Mouse (Mus musculus): ENCODE data around the gene Lrrc23. TPM values are rescaled to one million over a fixed set of nuclear protein-coding genes. Genes with fewer than 3 reads are reported as not detected.
A peak's percentile ranks its signal among the peaks of the same experiment; 100 is the strongest.
"Not testable (repeated sequence)": the region's sequence is repeated elsewhere in the genome, so short reads cannot be mapped to it uniquely, and the experiment has no call there.

The Lrrc23 gene
- polyA plus RNA-seq, 1 experiment from 2014 or later = 4.8 TPM

- 0% methylated on average over 18 of the region's 18 CpGs for WGBS
- H3K9ac ChIP-seq = peak overlapping the region; percentile 81
- peak; percentile 76 for ATAC-seq (ENCODE audit: low FRiP score, low read depth)
- no peaks in the 10 kb centered on the region for H3K9me3 ChIP-seq
- peaks cover 46% of the 10 kb centered on the region for H3K4me1 ChIP-seq (replicated peaks)
- H3K27ac ChIP-seq (replicated peaks) = peak overlapping the region; percentile 90
- peak overlapping the region; percentile 72 for H3K4me2 ChIP-seq
- peak overlapping the region; percentile 70 for H3K4me3 ChIP-seq
- H3K36me3 ChIP-seq = peaks cover 32% of the 10 kb centered on the region
- H3K27me3 ChIP-seq = no peaks in the 10 kb centered on the region
Observed at GRCm38 (mm10) chr6:124813496-124813895, 34.0 kb upstream of the Lrrc23 start.

GRCm38 (mm10) chr6:124812848-124813247 lies 33.3 kb upstream of the Lrrc23 start:
- WGBS = 22% methylated on average over 9 of the region's 9 CpGs
- H3K36me3 ChIP-seq = peaks cover 25% of the 10 kb centered on the region
- peak overlapping the region; percentile 90 for H3K27ac ChIP-seq (replicated peaks)
- H3K4me1 ChIP-seq (replicated peaks) = peaks cover 53% of the 10 kb centered on the region
- H3K9ac ChIP-seq = peak overlapping the region; percentile 81
- no peaks in the 10 kb centered on the region for H3K9me3 ChIP-seq
- H3K4me3 ChIP-seq = peak overlapping the region; percentile 70
- peak overlapping the region; percentile 72 for H3K4me2 ChIP-seq
- no peaks in the 10 kb centered on the region for H3K27me3 ChIP-seq
- no peak for ATAC-seq (ENCODE audit: low FRiP score, low read depth)

GRCm38 (mm10) chr6:124811701-124812560 lies 32.4 kb upstream of the Lrrc23 start:
- Histone ChIP-seq H3K9ac (no peak overlapping the region; the same call in 1 of the 2 replicates), H3K27ac (replicated peaks) (no peak overlapping the region), H3K4me3 (peak overlapping the region; percentile 70; the same call in 1 of the 2 replicates), H3K36me3 (peaks cover 16% of the 10 kb centered on the region), H3K27me3 (no peaks in the 10 kb centered on the region), H3K9me3 (no peaks in the 10 kb centered on the region), H3K4me1 (replicated peaks) (peaks cover 53% of the 10 kb centered on the region), H3K4me2 (peak overlapping the region; percentile 72)
- WGBS = 83% methylated on average over 24 of the region's 24 CpGs
- ATAC-seq (ENCODE audit: low FRiP score, low read depth) = no peak

GRCm38 (mm10) chr6:124811403-124811665 lies 31.8 kb upstream of the Lrrc23 start:
- Histone ChIP-seq H3K27me3 (no peaks in the 10 kb centered on the region), H3K9ac (no peak overlapping the region), H3K9me3 (no peaks in the 10 kb centered on the region), H3K4me3 (no peak overlapping the region), H3K36me3 (peaks cover 10% of the 10 kb centered on the region), H3K27ac (replicated peaks) (no peak overlapping the region), H3K4me2 (no peak overlapping the region), H3K4me1 (replicated peaks) (peaks cover 56% of the 10 kb centered on the region)
- WGBS = 81% methylated on average over 4 of the region's 4 CpGs
- ATAC-seq (ENCODE audit: low FRiP score, low read depth) = no peak

GRCm38 (mm10) chr6:124810566-124811402 lies 31.3 kb upstream of the Lrrc23 start:
- H3K9me3 ChIP-seq; H3K36me3 ChIP-seq; H3K4me3 ChIP-seq; H3K27me3 ChIP-seq; H3K9ac ChIP-seq; H3K4me2 ChIP-seq; H3K27ac ChIP-seq (replicated peaks); ATAC-seq (ENCODE audit: low FRiP score, low read depth): not testable (repeated sequence)
- H3K4me1 ChIP-seq (replicated peaks) = peaks cover 61% of the 10 kb centered on the region
- 85% methylated on average over 11 of the region's 11 CpGs for WGBS

GRCm38 (mm10) chr6:124809775-124810538 lies 30.4 kb upstream of the Lrrc23 start:
- Histone ChIP-seq H3K4me1 (replicated peaks) (peaks cover 68% of the 10 kb centered on the region), H3K4me2 (peak overlapping the region; percentile 85), H3K27ac (replicated peaks) (0 out of 2 replicates have a peak overlapping the region, but pooled peaks have one; percentile 76), H3K4me3 (peak overlapping the region; percentile 46), H3K36me3 (peaks cover 8% of the 10 kb centered on the region; the same call in 1 of the 2 replicates), H3K9ac (peak overlapping the region; percentile 48), H3K27me3 (no peaks in the 10 kb centered on the region), H3K9me3 (no peaks in the 10 kb centered on the region)
- WGBS = 43% methylated on average over 14 of the region's 14 CpGs
- ATAC-seq (ENCODE audit: low FRiP score, low read depth) = no peak

- Histone ChIP-seq H3K36me3 (peaks cover 8% of the 10 kb centered on the region; the same call in 1 of the 2 replicates), H3K27me3 (no peaks in the 10 kb centered on the region), H3K4me3 (peak overlapping the region; percentile 46), H3K4me2 (peak overlapping the region; percentile 85), H3K9me3 (no peaks in the 10 kb centered on the region), H3K4me1 (replicated peaks) (peaks cover 61% of the 10 kb centered on the region), H3K9ac (peak overlapping the region; percentile 48), H3K27ac (replicated peaks) (peak overlapping the region; percentile 76)
- ATAC-seq (ENCODE audit: low FRiP score, low read depth) = peak; percentile 1; the same call in 1 of the 2 replicates
- under 1% methylated on average over 35 of the region's 35 CpGs for WGBS
Observed at GRCm38 (mm10) chr6:124809052-124809774, 29.7 kb upstream of the Lrrc23 start.

GRCm38 (mm10) chr6:124808358-124809012 lies 29.0 kb upstream of the Lrrc23 start, which contains the start of gene Spsb2:
Spsb2 (plus strand) TSS chr6:124808661.
- Histone ChIP-seq H3K4me2 (peak within 1 kb of the TSS; percentile 85), H3K27me3 (no peaks in the 10 kb centered on the region), H3K9ac (peak within 1 kb of the TSS; percentile 48), H3K36me3 (peaks cover 8% of the 10 kb centered on the region; the same call in 1 of the 2 replicates), H3K27ac (replicated peaks) (peak within 1 kb of the TSS; percentile 76), H3K9me3 (no peaks in the 10 kb centered on the region), H3K4me3 (peak within 1 kb of the TSS; percentile 46), H3K4me1 (replicated peaks) (peaks cover 59% of the 10 kb centered on the region)
- peak; percentile 17; the same call in 1 of the 2 replicates for ATAC-seq (ENCODE audit: low FRiP score, low read depth)
- WGBS = 5% methylated on average over 29 of the region's 29 CpGs

GRCm38 (mm10) chr6:124807986-124808357 lies 28.4 kb upstream of the Lrrc23 start:
- ATAC-seq (ENCODE audit: low FRiP score, low read depth) = no peak
- H3K4me3 ChIP-seq = peak overlapping the region; percentile 46
- peaks cover 57% of the 10 kb centered on the region for H3K4me1 ChIP-seq (replicated peaks)
- 86% methylated on average over 6 of the region's 6 CpGs for WGBS
- peak overlapping the region; percentile 76; the same call in 1 of the 2 replicates for H3K27ac ChIP-seq (replicated peaks)
- no peaks in the 10 kb centered on the region for H3K27me3 ChIP-seq
- H3K9ac ChIP-seq = no peak overlapping the region
- H3K9me3 ChIP-seq = no peaks in the 10 kb centered on the region
- H3K36me3 ChIP-seq = peaks cover 8% of the 10 kb centered on the region; the same call in 1 of the 2 replicates
- H3K4me2 ChIP-seq = peak overlapping the region; percentile 85

GRCm38 (mm10) chr6:124807366-124807765 lies 27.8 kb upstream of the Lrrc23 start:
- no peak overlapping the region for H3K9ac ChIP-seq
- no peaks in the 10 kb centered on the region for H3K9me3 ChIP-seq
- H3K4me2 ChIP-seq = no peak overlapping the region
- no peak for ATAC-seq (ENCODE audit: low FRiP score, low read depth)
- no peaks in the 10 kb centered on the region for H3K27me3 ChIP-seq
- peaks cover 50% of the 10 kb centered on the region for H3K4me1 ChIP-seq (replicated peaks)
- H3K27ac ChIP-seq (replicated peaks) = no peak overlapping the region
- 88% methylated on average over 4 of the region's 4 CpGs for WGBS
- no peak overlapping the region for H3K4me3 ChIP-seq
- peaks cover 8% of the 10 kb centered on the region; the same call in 1 of the 2 replicates for H3K36me3 ChIP-seq
